ENCODE assay signal across 10 mouse cellular contexts in the genomic region with DNA sequence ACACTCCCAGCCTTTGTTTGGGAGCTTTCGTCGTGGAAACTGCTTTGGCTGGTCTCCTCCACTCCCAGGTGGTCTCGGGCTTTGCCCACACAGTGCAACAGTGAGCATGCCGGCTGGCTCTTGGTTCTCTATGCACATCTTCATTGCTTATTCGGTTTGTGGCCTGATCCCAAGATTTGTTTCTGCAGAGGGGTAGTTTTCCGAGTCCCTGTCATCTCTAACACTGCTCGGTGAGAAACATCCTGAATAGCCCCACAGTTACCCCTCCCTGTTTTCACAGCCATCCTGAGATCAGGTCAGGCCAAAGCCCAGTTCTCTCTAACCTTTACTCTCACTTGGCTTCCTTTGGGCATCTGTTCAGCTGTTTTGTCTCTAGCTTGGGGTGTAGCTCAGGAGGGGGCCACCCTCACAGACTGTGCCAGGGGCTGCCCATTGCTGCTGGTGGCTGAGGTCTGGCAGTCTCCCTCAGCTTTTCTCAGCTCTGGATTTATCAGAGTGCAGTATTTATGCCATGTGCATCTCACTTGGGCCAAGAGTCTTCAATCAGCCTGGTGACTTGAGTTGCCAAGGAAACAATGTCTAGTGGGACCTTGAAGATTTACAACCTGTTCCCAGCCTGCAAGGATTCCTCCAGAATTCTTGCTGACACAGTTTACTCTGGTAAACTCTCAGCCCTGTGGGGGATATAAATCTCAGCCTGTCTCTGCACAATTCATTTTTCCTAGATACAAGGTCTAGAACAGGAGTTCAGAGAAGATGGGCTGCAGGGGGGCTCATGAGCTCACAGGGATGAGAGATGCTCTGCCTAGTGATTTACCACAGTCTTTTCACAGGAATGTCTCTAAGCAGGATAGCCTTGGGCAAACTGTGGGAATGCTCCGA.
DNase-seq lines count a peak whose midpoint lies in the region; ATAC-seq and TF ChIP-seq lines count a peak whose summit lies in the region.
"Had no signal": no experiment of that assay in that cellular context is flagged by ENCODE, and none has a peak within 500 bp of the region (broad histone marks: within the 10 kb centered on the region; RNA-seq: fewer than 3 reads in every experiment).

No protein-coding gene starts in this region.

- DNase-seq in cerebellum, adult 9-11 months = peak; percentile 33
- no peak for DNase-seq in cerebellum, adult 11 months
- no peak for DNase-seq in stomach, postnatal 0 days (ENCODE audit: low spot score)
- DNase-seq in kidney, postnatal 0 days (ENCODE audit: low spot score) = peak; percentile 80
- DNase-seq in neural tube, embryonic 11.5 days (ENCODE audit: low spot score) = peak; percentile 41
- no peak for DNase-seq in thymus, adult 2 months

- no peaks in the 10 kb centered on the region for H3K9me3 ChIP-seq in stomach, embryonic 14.5 days (ENCODE audit: control insufficient read depth, low read depth, low read length)
- no peaks in the 10 kb centered on the region for H3K9me3 ChIP-seq in stomach, postnatal 0 days (ENCODE audit: control insufficient read depth, low read length)
- H3K9me3 ChIP-seq in kidney, postnatal 0 days (replicated peaks; ENCODE audit: low read length) = no peaks in the 10 kb centered on the region
- H3K9me3 ChIP-seq in neural tube, embryonic 11.5 days (ENCODE audit: control insufficient read depth, low read length) = no peaks in the 10 kb centered on the region
- H3K9me3 ChIP-seq: midbrain, embryonic 12.5 days had no signal

- TF ChIP-seq POLR2A in thymus, adult 2 months (IDR thresholded peaks at IDR 0.05; ENCODE audit: control insufficient read depth, extremely low read depth, insufficient read depth, low read length, poor library complexity) = no peak

- 27% methylated on average over 8 of the region's 8 CpGs for WGBS in stomach, embryonic 14.5 days
- 30% methylated on average over 8 of the region's 8 CpGs for WGBS in stomach, postnatal 0 days
- 33% methylated on average over 8 of the region's 8 CpGs for WGBS in kidney, postnatal 0 days
- WGBS in neural tube, embryonic 11.5 days = 21% methylated on average over 8 of the region's 8 CpGs
- 88% methylated on average over 8 of the region's 8 CpGs for WGBS in thymus, adult 2 months

- no peak for TF ChIP-seq EP300 in stomach, postnatal 0 days (optimal IDR thresholded peaks at IDR 0.05)

- H3K4me2 ChIP-seq in stomach, embryonic 14.5 days (replicated peaks; ENCODE audit: low read depth, low read length) = no peak overlapping the region
- H3K4me2 ChIP-seq in stomach, postnatal 0 days (replicated peaks; ENCODE audit: low read depth) = no peak overlapping the region
- no peak overlapping the region for H3K4me2 ChIP-seq in kidney, postnatal 0 days (ENCODE audit: low read length)
- H3K4me2 ChIP-seq in neural tube, embryonic 11.5 days (ENCODE audit: low read depth) = 0 out of 2 replicates have a peak overlapping the region, but pooled peaks have one; percentile 8
- H3K4me2 ChIP-seq: midbrain, embryonic 12.5 days had no signal

- no peaks in the 10 kb centered on the region for H3K36me3 ChIP-seq in stomach, embryonic 14.5 days (ENCODE audit: control insufficient read depth, insufficient read depth, low read length)
- no peaks in the 10 kb centered on the region for H3K36me3 ChIP-seq in stomach, postnatal 0 days (ENCODE audit: control insufficient read depth, insufficient read depth, low read length)
- H3K36me3 ChIP-seq in kidney, postnatal 0 days (ENCODE audit: insufficient read depth, low read length) = no peaks in the 10 kb centered on the region
- no peaks in the 10 kb centered on the region for H3K36me3 ChIP-seq in neural tube, embryonic 11.5 days (ENCODE audit: control insufficient read depth, insufficient read depth, low read length)
- no peaks in the 10 kb centered on the region for H3K36me3 ChIP-seq in thymus, adult 2 months (ENCODE audit: control insufficient read depth, insufficient read depth, low read length)
- H3K36me3 ChIP-seq: midbrain, embryonic 12.5 days had no signal

- H3K9ac ChIP-seq in stomach, embryonic 14.5 days (replicated peaks; ENCODE audit: low read depth, low read length) = no peak overlapping the region
- H3K9ac ChIP-seq in stomach, postnatal 0 days (ENCODE audit: low read length) = no peak overlapping the region
- H3K9ac ChIP-seq in kidney, postnatal 0 days (ENCODE audit: low read depth, low read length) = no peak overlapping the region
- peak overlapping the region; percentile 2; the same call in 1 of the 2 replicates for H3K9ac ChIP-seq in neural tube, embryonic 11.5 days (ENCODE audit: low read length)
- H3K9ac ChIP-seq: midbrain, embryonic 12.5 days had no signal

- no peak for TF ChIP-seq CTCF in stomach, postnatal 0 days (IDR thresholded peaks at IDR 0.05; ENCODE audit: low read depth)
- no peak for TF ChIP-seq CTCF in kidney, postnatal 0 days (IDR thresholded peaks at IDR 0.05; ENCODE audit: low read depth)
- TF ChIP-seq CTCF in thymus, adult 2 months (IDR thresholded peaks at IDR 0.05; ENCODE audit: borderline replicate concordance, control insufficient read depth, extremely low read depth, insufficient read depth, low read length, poor library complexity) = no peak

- H3K27ac ChIP-seq in stomach, embryonic 14.5 days (ENCODE audit: low read length) = peak overlapping the region; percentile 66; the same call in 1 of the 2 replicates
- no peak overlapping the region for H3K27ac ChIP-seq in stomach, postnatal 0 days (replicated peaks)
- 0 out of 2 replicates have a peak overlapping the region, but pooled peaks have one; percentile 8 for H3K27ac ChIP-seq in kidney, postnatal 0 days
- peak overlapping the region; percentile 72 for H3K27ac ChIP-seq in neural tube, embryonic 11.5 days (ENCODE audit: low read depth, low read length)
- no peak overlapping the region for H3K27ac ChIP-seq in thymus, adult 2 months (ENCODE audit: control insufficient read depth, insufficient read depth, low read length)
- H3K27ac ChIP-seq: midbrain, embryonic 12.5 days had no signal

- ATAC-seq in stomach, embryonic 14.5 days (ENCODE audit: insufficient number of reproducible peaks, insufficient read depth, low FRiP score, low read depth) = peak; percentile 15; the same call in 1 of the 2 replicates
- ATAC-seq in stomach, postnatal 0 days (ENCODE audit: low FRiP score, low TSS enrichment) = no peak
- ATAC-seq in kidney, postnatal 0 days (replicated peaks; ENCODE audit: low FRiP score, low read depth) = no peak
- ATAC-seq in neural tube, embryonic 11.5 days (ENCODE audit: insufficient read depth, low FRiP score, low TSS enrichment) = peak; percentile 80
- ATAC-seq in CD4-positive, CD25-positive, alpha-beta regulatory T cell, adult 4 months = no peak

- H3K27me3 ChIP-seq in stomach, embryonic 14.5 days (ENCODE audit: control insufficient read depth, insufficient read depth, low read length) = no peaks in the 10 kb centered on the region
- no peaks in the 10 kb centered on the region for H3K27me3 ChIP-seq in stomach, postnatal 0 days (ENCODE audit: control insufficient read depth, insufficient read depth, low read length)
- H3K27me3 ChIP-seq in kidney, postnatal 0 days (ENCODE audit: insufficient read depth, low read length) = no peaks in the 10 kb centered on the region
- H3K27me3 ChIP-seq in neural tube, embryonic 11.5 days (ENCODE audit: control insufficient read depth, insufficient read depth, low read length) = no peaks in the 10 kb centered on the region
- no peaks in the 10 kb centered on the region for H3K27me3 ChIP-seq in thymus, adult 2 months (ENCODE audit: control insufficient read depth, insufficient read depth, low read length)
- H3K27me3 ChIP-seq: CH12.LX had no signal

- no peak overlapping the region for H3K4me3 ChIP-seq in stomach, embryonic 14.5 days (ENCODE audit: low read depth, low read length)
- H3K4me3 ChIP-seq in stomach, postnatal 0 days (ENCODE audit: low read depth, low read length) = no peak overlapping the region
- no peak overlapping the region for H3K4me3 ChIP-seq in kidney, postnatal 0 days (replicated peaks; ENCODE audit: low read depth, low read length)
- no peak overlapping the region for H3K4me3 ChIP-seq in neural tube, embryonic 11.5 days (ENCODE audit: low read depth, low read length)
- H3K4me3 ChIP-seq in thymus, adult 2 months (ENCODE audit: control insufficient read depth, insufficient read depth, low read length) = no peak overlapping the region
- H3K4me3 ChIP-seq: midbrain, embryonic 12.5 days had no signal

- peaks cover 18% of the 10 kb centered on the region for H3K4me1 ChIP-seq in stomach, embryonic 14.5 days (ENCODE audit: control insufficient read depth, insufficient read depth, low read length)
- H3K4me1 ChIP-seq in stomach, postnatal 0 days (replicated peaks; ENCODE audit: control insufficient read depth, insufficient read depth) = peaks cover 7% of the 10 kb centered on the region; the same call in 1 of the 2 replicates
- peaks cover 14% of the 10 kb centered on the region for H3K4me1 ChIP-seq in kidney, postnatal 0 days (replicated peaks; ENCODE audit: insufficient read depth, low read length)
- H3K4me1 ChIP-seq in neural tube, embryonic 11.5 days (ENCODE audit: control insufficient read depth, insufficient read depth, low read length) = peaks cover 31% of the 10 kb centered on the region
- peaks cover 19% of the 10 kb centered on the region for H3K4me1 ChIP-seq in thymus, adult 2 months (replicated peaks; ENCODE audit: control insufficient read depth, insufficient read depth, low read length)

Comparison
In these comparisons a context has a peak if more than half of its experiments do, and no peak if none do; other contexts are left out.
1. DNase-seq: peak in cerebellum, adult 9-11 months (single experiment), kidney, postnatal 0 days (single experiment) and neural tube, embryonic 11.5 days (single experiment); none in cerebellum, adult 11 months (single experiment), stomach, postnatal 0 days (single experiment) and thymus, adult 2 months (single experiment).
2. ATAC-seq: peak in stomach, embryonic 14.5 days (single experiment) and neural tube, embryonic 11.5 days (single experiment); none in stomach, postnatal 0 days (single experiment), kidney, postnatal 0 days (single experiment) and CD4-positive, CD25-positive, alpha-beta regulatory T cell, adult 4 months (single experiment).
3. H3K27ac ChIP-seq: peak in stomach, embryonic 14.5 days (single experiment), kidney, postnatal 0 days (single experiment) and neural tube, embryonic 11.5 days (single experiment); none in stomach, postnatal 0 days (single experiment) and thymus, adult 2 months (single experiment).